Mouse (Mus musculus): ENCODE results near the gene Lmo4. TPM values are rescaled to one million over a fixed set of nuclear protein-coding genes. Genes with fewer than 3 reads are reported as not detected.

Gene Lmo4
- total RNA-seq (2014; fragmentation: Nextera tagmentation): 116 and 130 TPM in 2 replicates
- 34.5 and 45.1 TPM in 2 replicates for total RNA-seq (2017)

DNA sequence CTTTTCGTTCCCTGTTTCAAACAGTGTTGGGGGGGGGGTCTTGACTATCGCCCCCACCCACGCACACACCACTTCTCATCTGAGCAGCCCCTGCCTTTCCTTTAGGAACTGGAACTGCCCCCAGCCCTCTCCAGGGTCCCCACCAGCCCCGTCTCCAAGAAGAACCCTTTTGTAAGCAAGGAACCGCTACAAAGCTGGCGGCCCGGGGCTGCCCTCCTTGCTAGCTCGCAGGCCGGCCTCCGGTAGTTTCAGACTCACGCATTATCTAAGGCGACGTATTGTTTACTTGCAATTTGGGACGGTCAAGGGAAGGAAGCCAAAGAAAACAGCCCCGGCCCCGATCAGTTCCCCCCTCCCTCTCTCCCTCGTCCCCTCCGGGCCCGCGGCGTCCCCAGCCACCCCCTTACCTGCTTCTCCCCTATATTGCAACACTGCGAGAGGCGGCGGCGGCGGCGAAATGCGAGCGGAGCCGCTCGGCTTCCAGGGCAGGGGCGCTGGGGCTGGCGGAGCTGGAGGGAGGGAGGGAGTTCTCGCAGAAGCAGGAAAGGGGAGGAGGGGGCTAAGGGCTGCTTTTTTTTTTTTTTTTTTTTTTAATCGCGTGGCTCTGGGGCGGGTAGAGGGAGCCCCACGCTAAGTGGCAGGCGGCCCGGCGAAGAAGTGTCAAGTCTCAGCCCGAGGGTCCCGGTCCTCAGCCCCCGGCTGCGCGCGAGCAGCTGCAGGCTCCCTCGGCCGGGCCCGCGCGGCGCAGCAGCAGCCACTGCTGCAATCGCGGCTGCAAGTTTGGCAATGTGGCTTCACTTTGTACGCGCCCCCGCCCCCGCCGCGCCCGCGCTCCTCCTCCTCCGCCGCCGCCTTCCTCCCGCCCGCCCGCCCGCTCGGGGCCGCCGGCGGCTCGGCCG lies at the start of gene Lmo4:
Gene Lmo4 (minus strand): TSS at position 808 of the 899 bp plus-strand sequence.
- peak; percentile 36 for ATAC-seq (replicated peaks; ENCODE audit: poor library complexity, severe bottlenecking)

DNA sequence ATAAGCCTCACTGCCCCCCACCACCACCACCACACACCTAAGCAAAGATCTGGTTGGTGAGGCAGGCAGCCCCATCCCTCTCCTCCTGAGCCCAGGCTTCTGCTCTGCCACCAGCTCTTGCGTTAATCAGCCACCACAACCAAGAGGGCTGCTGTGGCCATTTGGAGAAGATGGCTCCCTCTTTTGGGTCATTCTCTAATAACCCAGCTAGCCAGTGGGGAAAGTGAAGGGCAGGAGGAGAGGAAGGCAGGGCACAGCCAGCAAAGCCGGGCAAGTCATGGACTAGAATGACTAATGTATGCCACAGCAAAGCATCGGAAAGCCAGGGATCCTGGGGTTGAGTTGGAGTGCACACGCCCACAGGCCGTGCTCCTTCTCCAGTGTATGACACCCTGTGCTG lies 49.3 kb upstream of the Lmo4 start:
- ATAC-seq (replicated peaks; ENCODE audit: poor library complexity, severe bottlenecking): no peak

DNA sequence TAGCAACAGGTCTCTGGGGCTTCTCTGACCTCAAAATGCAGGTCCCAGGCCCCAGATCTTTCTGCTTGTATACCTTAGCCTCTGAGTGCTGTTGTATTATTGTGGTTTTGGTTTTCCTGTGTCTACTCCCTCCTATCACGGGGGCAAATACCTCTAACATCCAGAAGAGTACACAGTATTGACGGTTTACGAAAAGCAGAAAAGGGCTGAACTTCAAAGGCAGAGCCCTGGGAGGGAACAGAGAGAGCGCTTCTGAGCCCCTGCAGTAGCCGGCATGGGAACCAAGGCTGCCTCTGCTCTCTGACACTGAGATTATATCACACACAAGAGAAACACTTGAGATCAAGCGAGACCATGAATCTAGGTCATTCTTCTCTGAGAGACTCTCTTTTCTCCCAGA lies 48.0 kb upstream of the Lmo4 start:
- ATAC-seq (replicated peaks; ENCODE audit: poor library complexity, severe bottlenecking): no peak; the same call in 1 of the 2 replicates

DNA sequence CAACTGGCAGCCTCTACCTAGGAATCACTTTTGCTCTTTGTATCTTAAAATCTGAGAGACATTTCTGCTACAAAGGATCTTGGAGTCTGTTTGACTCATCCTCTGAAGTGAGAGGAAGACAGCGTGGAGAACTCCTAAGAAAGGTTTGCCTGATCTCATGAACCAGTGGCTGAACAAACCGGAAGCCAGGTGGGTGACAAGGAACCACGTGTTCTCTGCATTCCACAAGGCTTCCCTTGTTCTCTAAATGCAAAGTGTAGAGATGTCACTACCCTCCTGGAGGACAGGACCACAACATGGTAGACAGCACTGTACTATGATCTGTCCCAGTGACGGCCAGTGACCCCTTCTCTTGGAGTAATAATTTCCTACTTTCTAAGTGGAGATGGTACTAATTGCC lies 47.1 kb upstream of the Lmo4 start:
- ATAC-seq (replicated peaks; ENCODE audit: poor library complexity, severe bottlenecking): no peak

DNA sequence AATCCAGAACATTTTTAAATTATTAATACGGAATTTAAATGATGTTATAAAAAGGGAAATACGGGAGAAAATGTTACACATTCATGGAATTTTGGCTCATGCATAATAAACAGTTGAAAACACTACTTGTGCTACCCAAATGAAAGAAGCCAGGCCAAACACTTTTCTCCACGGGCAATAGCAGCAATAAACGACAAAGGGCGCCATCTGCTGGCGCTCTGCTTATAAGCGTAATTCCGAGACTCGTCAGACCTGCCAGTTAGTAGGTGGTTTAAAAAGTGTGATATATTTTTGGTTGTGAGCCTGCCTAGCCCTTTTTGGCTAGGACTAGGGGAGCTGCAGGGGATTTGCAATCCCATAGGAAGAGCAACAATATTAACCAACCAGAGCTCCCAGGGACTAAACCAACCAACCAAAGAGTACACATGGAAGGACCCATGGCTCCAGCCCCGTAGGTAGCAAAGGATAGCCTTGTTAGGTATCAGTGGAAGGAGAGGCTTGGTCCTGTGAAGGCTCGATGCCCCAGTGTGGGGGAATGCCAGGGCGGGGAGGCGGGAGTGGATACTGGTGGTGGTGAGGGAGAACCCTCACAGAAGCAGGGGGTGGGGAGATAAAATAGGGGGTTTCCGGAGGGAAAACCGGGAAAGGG lies 37.1 kb upstream of the Lmo4 start:
- peak; percentile 70 for ATAC-seq (replicated peaks; ENCODE audit: poor library complexity, severe bottlenecking)

- no peak for ATAC-seq (replicated peaks; ENCODE audit: poor library complexity, severe bottlenecking)
These were observed 36.1 kb upstream of the Lmo4 start for GRCm38 (mm10) chr3:144241161-144241560.

DNA sequence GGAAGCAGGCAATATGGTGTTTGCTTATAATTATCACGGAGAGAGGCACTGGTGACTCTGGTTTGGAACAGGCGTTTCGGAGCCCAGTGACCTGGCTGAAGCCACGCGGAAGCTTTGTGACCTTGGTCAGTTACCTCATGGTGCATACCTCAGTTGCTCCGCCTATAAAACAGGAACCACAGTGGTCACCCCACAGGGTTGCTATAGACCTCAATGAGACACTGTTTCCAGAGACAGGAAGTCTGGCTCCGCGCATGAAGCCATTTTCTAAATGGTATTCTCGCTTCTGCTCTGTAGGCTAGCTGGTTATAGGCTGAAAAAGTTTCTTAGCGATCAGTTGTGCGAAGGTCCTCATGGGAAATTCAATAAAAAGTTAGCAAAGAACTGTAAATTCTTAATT lies 33.5 kb upstream of the Lmo4 start:
- peak; percentile 79 for ATAC-seq (replicated peaks; ENCODE audit: poor library complexity, severe bottlenecking)

- peak; percentile 68 for ATAC-seq (replicated peaks; ENCODE audit: poor library complexity, severe bottlenecking)
These were observed 27.5 kb upstream of the Lmo4 start for GRCm38 (mm10) chr3:144232347-144233008.

DNA sequence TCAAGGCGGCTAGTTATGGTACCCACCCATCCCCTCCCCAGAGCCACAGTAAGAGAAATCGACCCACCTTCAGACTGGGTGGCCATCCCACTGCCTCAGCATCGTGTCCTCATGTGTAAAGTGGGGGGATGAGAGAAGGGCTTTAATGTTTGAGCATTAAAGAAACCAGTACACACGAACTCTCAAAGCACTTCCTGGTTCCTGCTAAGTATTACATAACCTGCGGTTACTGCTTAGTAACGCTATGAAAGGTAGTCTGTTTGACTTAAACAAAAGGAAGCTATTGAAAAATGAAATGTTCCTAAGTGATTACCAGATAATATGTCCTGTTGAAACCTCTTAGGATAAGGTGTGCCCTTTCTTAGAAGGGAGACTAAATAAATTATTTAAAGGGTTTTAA lies 26.9 kb upstream of the Lmo4 start:
- peak; percentile 92 for ATAC-seq (replicated peaks; ENCODE audit: poor library complexity, severe bottlenecking)

DNA sequence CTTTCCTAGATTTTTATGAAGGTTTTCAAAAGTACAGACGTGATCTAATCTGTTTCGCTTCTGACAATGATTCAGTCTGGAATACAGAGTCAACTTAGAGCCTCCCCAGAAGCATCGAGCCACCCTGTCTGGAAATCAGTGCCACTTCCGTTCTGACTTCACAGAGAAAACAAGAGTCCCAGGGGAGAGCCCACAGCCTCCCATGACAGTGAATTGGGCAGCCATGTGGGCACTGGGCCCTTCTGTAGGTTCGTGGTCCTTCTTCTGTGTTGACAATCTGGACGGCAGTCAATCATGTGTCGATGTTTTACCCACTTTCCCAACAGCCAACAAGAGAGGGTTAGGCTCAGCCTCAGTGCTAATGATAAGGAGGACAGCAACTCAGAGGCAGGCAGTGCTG lies 26.4 kb upstream of the Lmo4 start:
- no peak for ATAC-seq (replicated peaks; ENCODE audit: poor library complexity, severe bottlenecking)

DNA sequence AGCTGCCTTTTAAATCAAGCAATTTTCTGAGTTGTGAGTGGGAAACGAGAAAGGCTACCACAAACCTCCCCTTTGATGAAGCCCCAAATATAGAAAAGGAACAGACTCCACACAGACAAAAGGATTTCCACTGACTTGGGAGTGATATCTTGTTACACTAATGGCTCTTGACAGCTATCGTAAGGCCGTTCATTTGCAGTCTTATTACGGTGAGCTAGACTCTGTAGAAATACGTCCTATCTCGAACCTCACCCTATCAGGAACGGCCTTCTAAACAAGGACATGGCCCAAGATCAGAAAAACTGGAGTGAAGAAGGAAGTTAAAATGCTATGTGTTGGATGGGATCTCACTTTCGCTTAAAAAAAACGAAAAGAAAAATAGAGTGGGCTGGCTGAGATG lies 25.0 kb upstream of the Lmo4 start:
- ATAC-seq (replicated peaks; ENCODE audit: poor library complexity, severe bottlenecking): no peak

DNA sequence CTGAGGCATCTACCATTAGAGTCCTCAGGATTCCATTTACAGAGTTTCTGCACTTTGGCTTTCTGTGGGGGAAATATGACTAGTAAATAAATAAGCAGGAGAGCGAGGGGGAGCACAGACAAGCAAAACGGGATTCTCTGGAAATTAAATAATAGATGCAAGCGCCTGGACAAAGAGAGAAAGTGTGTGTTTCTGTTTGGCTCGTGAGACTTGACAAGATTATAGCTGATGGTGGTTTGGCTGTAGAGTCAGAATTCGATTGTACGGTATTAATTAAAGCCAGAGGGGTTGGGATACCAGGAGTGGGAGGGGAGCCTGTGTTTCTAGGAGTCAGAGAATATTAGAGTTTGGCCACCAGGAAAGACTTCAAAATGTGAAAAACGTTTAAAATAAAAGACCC lies 24.3 kb upstream of the Lmo4 start:
- ATAC-seq (replicated peaks; ENCODE audit: poor library complexity, severe bottlenecking): no peak

DNA sequence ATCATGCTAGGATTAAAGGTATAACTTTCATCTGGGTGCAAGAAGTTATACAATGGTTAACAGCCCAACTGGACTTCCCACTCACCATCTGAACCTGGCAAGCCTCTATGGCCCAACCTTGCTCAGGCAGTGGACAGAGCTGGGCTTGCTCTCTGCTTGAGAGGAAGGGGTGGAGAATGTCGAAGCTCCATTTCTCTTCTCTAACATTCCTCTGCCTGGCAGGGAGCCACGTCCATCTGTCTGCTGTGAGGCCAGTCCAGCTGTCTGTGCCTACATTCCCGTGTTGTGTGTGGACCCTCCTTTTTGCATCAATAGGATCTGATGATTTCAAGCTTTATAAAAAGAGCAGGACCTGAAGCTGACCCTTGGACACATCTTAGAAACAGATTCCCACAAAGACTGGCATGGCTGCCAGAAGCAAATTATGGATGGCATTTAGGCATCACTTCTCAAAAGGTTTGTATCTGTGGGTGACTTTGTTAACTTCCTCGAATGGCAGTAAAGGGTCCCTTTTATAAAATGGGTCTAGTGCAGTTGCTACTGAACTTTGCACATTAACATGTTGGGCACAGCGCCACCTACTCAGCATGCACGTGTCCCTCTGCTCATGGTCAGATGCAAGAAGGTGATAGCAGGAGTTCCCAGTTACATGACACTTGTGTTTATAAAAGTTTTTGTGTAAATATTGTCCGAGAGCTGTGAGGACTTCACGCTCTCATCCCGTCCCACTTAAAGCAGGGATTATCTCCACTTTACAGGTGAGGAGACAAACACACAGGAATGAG lies 20.6 kb upstream of the Lmo4 start:
- ATAC-seq (replicated peaks; ENCODE audit: poor library complexity, severe bottlenecking): no peak

DNA sequence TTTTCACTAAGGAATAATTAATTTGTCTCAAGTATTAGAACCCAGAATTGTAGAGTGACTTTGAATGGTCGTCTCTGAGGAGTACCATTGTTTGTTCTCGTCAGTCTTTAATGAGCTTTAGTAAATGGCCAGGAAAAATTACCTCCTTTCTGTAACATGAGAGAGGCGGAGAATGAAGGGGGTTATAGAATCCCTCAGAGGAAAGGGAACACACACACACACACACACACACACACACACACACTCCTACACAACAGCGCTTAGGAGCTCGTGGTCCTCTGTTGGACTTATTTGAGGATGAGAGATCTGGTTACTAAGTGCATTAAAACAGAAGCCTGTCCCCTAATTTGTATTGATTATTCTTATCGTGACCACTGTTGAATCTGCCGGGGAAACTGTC lies 19.6 kb upstream of the Lmo4 start:
- no peak for ATAC-seq (replicated peaks; ENCODE audit: poor library complexity, severe bottlenecking)

DNA sequence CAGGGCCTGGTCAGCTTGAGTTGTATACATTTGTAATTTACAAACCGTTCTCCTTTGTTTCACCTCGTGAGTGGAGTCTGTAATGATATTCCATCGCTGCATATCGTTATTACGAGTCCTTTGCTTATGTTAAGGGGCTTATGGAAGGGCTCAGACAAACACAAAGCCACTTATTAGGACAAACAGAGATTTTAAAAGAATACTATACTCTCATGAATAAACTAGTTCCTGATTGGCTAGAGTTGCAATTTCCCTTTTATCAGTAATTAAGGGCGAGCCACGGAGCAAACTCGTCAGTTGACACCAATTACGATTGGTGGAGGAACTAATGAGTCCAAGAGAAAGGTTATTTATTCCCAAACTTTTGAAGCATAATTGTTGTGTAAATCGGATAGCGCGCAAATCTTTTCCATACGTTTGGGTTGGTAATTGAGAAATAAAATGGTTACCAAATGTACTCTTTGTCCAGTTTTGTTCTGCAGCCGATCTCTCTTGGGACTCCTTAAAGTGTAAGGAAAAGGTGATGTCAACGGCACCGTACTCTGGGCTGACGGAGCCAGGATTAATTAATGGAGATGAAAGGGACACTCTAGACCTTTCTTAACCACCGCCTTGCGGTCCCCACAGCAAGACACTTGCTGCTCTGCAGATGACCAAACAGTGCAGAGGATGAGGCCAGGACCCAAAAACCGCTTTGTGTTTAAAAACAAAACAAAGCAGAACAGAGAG lies 18.5 kb upstream of the Lmo4 start:
- ATAC-seq (replicated peaks; ENCODE audit: poor library complexity, severe bottlenecking): no peak

GRCm38 (mm10) chr3:144222381-144222780 lies 17.4 kb upstream of the Lmo4 start:
- no peak for ATAC-seq (replicated peaks; ENCODE audit: poor library complexity, severe bottlenecking)

GRCm38 (mm10) chr3:144207498-144207897 lies 2.5 kb upstream of the Lmo4 start:
- ATAC-seq (replicated peaks; ENCODE audit: poor library complexity, severe bottlenecking): no peak

DNA sequence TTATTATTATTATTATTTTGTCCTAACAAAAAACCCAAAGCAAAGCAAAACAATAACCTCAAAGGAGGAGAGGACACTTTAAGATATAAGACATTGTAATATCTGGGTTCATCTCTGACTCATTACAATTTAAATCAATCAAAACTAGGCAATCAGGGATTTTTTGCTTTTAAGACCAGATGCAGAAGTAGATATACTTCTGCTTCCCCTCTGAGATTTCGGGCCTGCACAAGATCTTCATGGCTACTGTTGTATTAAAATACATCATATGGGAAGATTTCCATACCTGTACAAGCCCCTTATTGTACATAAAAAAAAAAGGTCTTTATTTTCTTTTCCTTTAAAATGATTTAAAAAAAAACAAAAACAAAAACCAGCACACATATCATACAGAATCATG lies 1.9 kb upstream of the Lmo4 start:
- ATAC-seq (replicated peaks; ENCODE audit: poor library complexity, severe bottlenecking): no peak

- no peak for ATAC-seq (replicated peaks; ENCODE audit: poor library complexity, severe bottlenecking)
These were observed 1.2 kb upstream of the Lmo4 start for GRCm38 (mm10) chr3:144206261-144206660.

All from granulocyte monocyte progenitor cell, adult 5-6 weeks (primary cell).